Mouse (Mus musculus) bone marrow macrophage, adult 2 months (primary cell): ENCODE data around the gene Enpp3.

Experiments used
- CTCF ChIP-seq: IDR thresholded peaks from 2 replicates; pipeline ENCODE4 v1.5.1; 2012; ENCODE audit warnings: low read depth, mild to moderate bottlenecking, low read length, moderate library complexity
- POLR2A ChIP-seq: IDR thresholded peaks from 2 replicates; pipeline ENCODE4 v1.6.1; 2012; ENCODE audit warnings: mild to moderate bottlenecking, low read depth, low read length, borderline replicate concordance

DNA sequence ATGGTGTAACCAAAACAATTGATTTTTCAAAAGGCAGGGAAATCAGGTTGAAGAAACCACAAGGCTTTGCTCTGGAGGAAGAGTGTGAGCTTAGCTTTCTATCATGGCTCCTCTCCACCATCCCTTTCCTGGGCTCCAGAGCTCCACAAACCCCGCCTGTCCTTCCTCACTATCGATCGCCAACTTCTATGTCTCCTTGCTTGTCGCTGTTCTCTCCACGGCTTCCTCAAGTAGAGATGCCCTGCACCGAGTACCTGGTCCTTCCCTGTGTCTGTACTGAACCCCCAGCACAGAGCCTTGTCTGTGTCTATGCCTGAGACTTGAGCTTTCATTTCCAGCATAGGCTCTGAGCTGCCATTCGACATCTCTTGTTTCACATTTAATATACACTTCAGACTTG lies 49.9 kb downstream of the Enpp3 start:
- no peak for TF ChIP-seq POLR2A
- no peak for TF ChIP-seq CTCF
